Mouse (Mus musculus) frontal cortex, postnatal 10 days (tissue): ENCODE data around the gene Gm10591.
"Not testable (repeated sequence)": the region's sequence is repeated elsewhere in the genome, so short reads cannot be mapped to it uniquely, and the experiment has no call there.

Experiments
- DNase-seq, 2 experiments: peaks; one replicate each; pipeline ENCODE4 v3.0.0; 2022; ENCODE audit warnings: low spot score in 2 of 2, mixed read lengths in 1 of 2

Gm10591 gene

DNA sequence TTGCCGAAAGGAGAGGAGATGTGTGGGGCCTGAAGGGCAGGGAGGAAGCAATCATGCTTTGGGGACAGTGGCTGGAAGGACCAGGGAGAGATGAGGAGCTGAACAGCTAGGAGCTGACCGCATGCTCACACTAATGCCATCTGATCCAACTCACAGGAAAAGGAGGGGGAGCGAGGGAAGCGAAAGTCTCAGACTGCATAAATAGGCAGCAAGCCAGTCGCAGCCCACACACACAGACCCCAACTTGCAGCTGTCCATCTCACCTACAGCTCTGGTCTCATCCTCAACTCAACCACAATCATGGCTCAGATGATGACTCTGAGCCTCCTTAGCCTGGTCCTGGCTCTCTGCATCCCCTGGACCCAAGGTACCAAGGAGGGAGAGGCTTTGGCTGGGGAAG is at the start of gene Gm10591:
Gene Gm10591 (plus strand): TSS at position 301 of the 400 bp plus-strand sequence.
- DNase-seq = not testable (repeated sequence)

DNA sequence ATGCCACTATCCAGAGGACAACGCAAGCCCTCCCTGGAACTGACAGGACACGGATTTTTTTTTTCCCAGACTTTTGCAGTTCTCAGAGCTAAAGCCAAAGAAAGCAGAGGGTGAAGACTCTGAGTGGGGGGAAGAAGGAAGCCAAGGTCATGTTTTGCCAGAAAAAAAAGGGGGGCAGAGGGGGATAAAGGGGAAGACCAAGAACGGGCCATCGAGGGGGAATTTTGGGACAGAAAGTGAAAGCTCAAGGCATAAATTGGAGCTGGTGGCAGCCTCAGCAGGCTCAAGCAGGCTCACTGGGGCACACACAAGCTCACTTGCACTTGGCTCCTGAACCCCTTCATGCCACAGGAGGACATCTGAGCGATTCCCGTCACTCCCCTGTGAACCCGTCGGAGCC is 17.4 kb downstream of the Gm10591 start, which contains the start of gene Gm2564:
Gene Gm2564 (plus strand): TSS at position 301 of the 400 bp plus-strand sequence.
- DNase-seq = not testable (repeated sequence)

DNA sequence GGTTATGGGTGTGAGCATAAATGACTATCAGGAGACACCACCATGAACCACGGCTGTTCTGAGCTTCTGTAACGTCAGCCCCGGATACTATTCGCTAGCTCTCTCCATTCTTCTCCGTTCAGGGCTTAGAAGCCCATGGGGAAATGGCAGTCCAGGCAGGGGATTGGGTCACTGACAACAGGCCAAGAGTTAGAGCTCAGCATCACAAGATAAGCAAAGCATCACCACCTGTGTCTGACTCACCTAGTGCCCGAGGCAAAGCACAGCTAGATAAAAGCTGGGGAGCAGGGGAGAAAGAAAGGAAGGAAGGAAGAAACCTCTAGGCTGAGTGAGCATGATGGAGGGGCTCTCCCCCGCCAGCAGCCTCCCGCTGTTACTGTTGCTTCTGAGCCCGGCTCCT is 43.0 kb downstream of the Gm10591 start, which contains the start of gene Ccl27b:
Gene Ccl27b (plus strand): TSS at position 301 of the 400 bp plus-strand sequence.
- not testable (repeated sequence) for DNase-seq

DNA sequence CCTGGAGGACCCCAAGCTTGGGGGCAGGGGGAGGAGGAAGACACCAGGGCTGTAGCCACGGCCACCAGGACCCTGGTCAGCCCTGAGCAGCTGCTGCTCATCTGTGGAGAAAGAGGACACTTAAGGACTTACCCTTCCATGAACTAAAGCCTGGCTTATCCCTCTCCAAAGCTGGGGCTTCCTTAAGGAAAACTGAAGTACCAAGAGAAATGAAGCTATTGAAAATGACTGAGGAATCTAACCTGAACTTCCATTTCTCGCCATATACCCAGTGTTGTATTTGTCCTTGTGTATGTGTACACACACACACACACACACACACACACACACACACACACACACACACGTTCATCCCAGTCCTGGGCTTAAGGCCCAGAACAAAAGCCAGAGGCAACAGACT is 49.8 kb downstream of the Gm10591 start, which contains the start of gene Il11ra2:
Gene Il11ra2 (minus strand): TSS at position 101 of the 400 bp plus-strand sequence.
- not testable (repeated sequence) for DNase-seq
